Mouse (Mus musculus): ENCODE measurements around the gene Arfip1. TPM values are rescaled to one million over a fixed set of nuclear protein-coding genes. Genes with fewer than 3 reads are reported as not detected.
A peak's percentile ranks its signal among the peaks of the same experiment; 100 is the strongest.

The Arfip1 gene
- total and polyA plus RNA-seq, 2 experiments from 2014 or later = 10.9 to 42.1 TPM

DNA sequence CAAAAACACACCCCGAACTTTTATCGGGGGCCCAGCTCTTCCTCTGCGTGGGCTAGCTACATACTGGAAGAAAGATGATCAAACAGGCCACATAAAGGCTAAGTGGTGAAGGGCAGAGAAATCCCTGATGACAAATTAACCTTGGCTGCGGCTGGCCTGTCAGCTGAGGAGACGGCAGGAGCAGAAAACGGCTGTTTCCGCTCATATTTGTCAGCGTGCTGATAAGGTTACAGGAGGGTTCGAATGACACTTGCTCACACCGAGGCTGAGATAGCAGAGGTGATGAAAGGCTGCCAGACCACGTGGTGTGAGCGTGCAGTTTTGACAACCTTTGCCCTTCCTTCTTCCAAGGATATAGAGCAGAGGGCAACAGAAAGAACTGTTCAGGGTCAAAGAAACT, 121.5 kb downstream of the Arfip1 start:
- WGBS = 5% methylated on average over 12 of the region's 12 CpGs
- no peaks in the 10 kb centered on the region for H3K27me3 ChIP-seq (ENCODE audit: control insufficient read depth, insufficient read depth, low read length)
- H3K27ac ChIP-seq (ENCODE audit: low read depth) = 0 out of 2 replicates have a peak overlapping the region, but pooled peaks have one; percentile 4
- H3K4me1 ChIP-seq (ENCODE audit: control insufficient read depth, insufficient read depth) = peaks cover 17% of the 10 kb centered on the region
- no peak overlapping the region for H3K4me2 ChIP-seq (ENCODE audit: low read depth, low read length)
- no peak overlapping the region for H3K4me3 ChIP-seq (ENCODE audit: low read depth, low read length)
- DNase-seq (ENCODE audit: low spot score) (no peak), ATAC-seq (ENCODE audit: insufficient read depth, low read depth) (peak; percentile 72)
- no peak overlapping the region for H3K9ac ChIP-seq (replicated peaks; ENCODE audit: low read depth, low read length)
- no peaks in the 10 kb centered on the region for H3K9me3 ChIP-seq (replicated peaks; ENCODE audit: control insufficient read depth, low read length)
- H3K36me3 ChIP-seq (replicated peaks; ENCODE audit: control insufficient read depth, insufficient read depth, low read length) = no peaks in the 10 kb centered on the region
- TF ChIP-seq CTCF (IDR thresholded peaks at IDR 0.05; ENCODE audit: low read depth) = no peak
- TF ChIP-seq EP300 (IDR thresholded peaks at IDR 0.05; ENCODE audit: low read depth) = no peak

DNA sequence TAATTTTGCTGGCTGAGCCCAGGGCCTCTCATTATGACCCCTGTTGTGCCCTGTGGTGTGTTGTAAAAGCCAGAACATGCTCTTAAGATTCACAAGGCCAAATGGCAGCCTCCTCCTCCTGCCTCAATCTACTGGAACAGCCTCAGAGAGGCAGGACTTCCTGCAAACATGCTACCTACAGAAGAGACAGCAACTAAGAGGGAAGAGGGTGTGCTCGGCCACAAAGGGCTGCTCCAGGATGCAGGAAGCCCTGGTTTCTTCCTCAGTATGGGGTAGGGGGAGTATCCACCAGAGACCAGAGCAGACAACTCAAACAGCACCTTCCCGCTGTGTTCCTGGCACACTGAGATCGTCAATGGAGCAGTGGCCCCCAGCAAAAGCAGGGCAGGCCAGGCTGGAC, 121.9 kb downstream of the Arfip1 start:
- Histone ChIP-seq H3K4me2 (ENCODE audit: low read depth, low read length) (no peak overlapping the region), H3K27ac (ENCODE audit: low read depth) (0 out of 2 replicates have a peak overlapping the region, but pooled peaks have one; percentile 4), H3K27me3 (ENCODE audit: control insufficient read depth, insufficient read depth, low read length) (no peaks in the 10 kb centered on the region), H3K9me3 (replicated peaks; ENCODE audit: control insufficient read depth, low read length) (no peaks in the 10 kb centered on the region), H3K4me1 (ENCODE audit: control insufficient read depth, insufficient read depth) (peaks cover 20% of the 10 kb centered on the region), H3K9ac (replicated peaks; ENCODE audit: low read depth, low read length) (no peak overlapping the region), H3K4me3 (ENCODE audit: low read depth, low read length) (no peak overlapping the region), H3K36me3 (replicated peaks; ENCODE audit: control insufficient read depth, insufficient read depth, low read length) (no peaks in the 10 kb centered on the region)
- no peak for TF ChIP-seq CTCF (IDR thresholded peaks at IDR 0.05; ENCODE audit: low read depth)
- TF ChIP-seq EP300 (IDR thresholded peaks at IDR 0.05; ENCODE audit: low read depth) = no peak
- DNase-seq (ENCODE audit: low spot score) = no peak
- ATAC-seq (ENCODE audit: insufficient read depth, low read depth) = no peak
- WGBS = 41% methylated on average over 3 of the region's 3 CpGs

DNA sequence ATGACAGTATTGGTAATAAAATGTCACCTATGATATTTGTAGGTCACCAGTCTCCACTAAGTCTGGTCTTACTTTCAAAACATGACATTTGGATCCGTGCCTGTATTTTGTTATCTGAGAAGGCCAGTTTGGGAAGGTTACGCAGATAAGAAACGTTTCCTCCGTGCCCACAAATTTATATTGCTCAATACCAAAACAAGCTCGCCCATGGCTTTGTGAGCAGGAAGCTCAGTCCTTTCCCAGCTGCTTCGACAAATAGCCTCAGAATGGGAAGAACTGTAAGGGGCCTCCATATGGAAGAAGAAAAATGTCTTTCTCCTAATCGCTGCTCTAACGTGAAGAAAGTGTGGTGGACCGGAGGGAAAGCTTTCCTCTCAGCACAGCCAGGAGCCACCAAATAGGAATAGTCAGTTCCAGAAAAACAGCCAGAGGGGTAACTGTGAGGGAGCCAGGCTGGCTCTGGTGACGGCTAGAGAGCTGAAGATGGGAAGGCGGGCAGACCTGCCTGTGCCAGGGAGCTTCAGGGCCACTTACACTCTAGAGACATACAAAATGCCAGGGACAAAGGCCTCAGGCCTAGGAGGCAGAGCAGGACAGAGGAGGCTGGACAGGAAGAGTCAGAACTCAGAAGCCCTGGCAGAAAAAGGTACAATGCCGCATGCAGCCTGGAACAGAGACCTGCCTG, 126.5 kb downstream of the Arfip1 start:
- Histone ChIP-seq H3K9me3 (replicated peaks; ENCODE audit: control insufficient read depth, low read length) (no peaks in the 10 kb centered on the region), H3K4me3 (ENCODE audit: low read depth, low read length) (no peak overlapping the region), H3K4me2 (ENCODE audit: low read depth, low read length) (no peak overlapping the region), H3K27ac (ENCODE audit: low read depth) (peak overlapping the region; percentile 49; the same call in 1 of the 2 replicates), H3K9ac (replicated peaks; ENCODE audit: low read depth, low read length) (no peak overlapping the region), H3K36me3 (replicated peaks; ENCODE audit: control insufficient read depth, insufficient read depth, low read length) (no peaks in the 10 kb centered on the region), H3K4me1 (ENCODE audit: control insufficient read depth, insufficient read depth) (peaks cover 11% of the 10 kb centered on the region), H3K27me3 (ENCODE audit: control insufficient read depth, insufficient read depth, low read length) (no peaks in the 10 kb centered on the region)
- ATAC-seq (ENCODE audit: insufficient read depth, low read depth) (no peak), DNase-seq (ENCODE audit: low spot score) (no peak)
- TF ChIP-seq CTCF (IDR thresholded peaks at IDR 0.05; ENCODE audit: low read depth) (no peak), EP300 (IDR thresholded peaks at IDR 0.05; ENCODE audit: low read depth) (no peak)
- WGBS = 36% methylated on average over 12 of the region's 12 CpGs

DNA sequence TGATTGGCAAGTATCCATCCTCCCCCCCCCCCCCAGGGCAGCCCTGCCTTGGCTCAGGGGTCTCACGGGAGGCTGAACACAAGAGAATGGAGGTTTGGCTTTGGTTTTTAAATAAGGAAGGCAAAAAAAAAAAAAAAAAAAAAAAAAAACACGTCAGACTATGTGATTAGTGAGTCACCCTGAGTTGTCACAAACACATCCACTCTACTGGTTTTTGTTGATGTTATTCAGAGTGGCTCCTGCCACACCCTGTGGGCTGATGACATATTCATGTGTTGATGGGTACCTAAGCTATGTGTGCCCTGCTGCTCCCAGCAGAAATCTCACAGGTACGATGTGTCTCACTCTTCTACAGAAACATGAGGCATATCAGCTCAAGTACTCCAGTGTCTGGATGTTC, 131.8 kb downstream of the Arfip1 start:
- peaks cover 5% of the 10 kb centered on the region; the same call in 1 of the 2 replicates for H3K27me3 ChIP-seq (ENCODE audit: control insufficient read depth, insufficient read depth, low read length)
- no peak for DNase-seq (ENCODE audit: low spot score)
- no peak for ATAC-seq (ENCODE audit: insufficient read depth, low read depth)
- H3K4me1 ChIP-seq (ENCODE audit: control insufficient read depth, insufficient read depth) = peaks cover 6% of the 10 kb centered on the region; the same call in 1 of the 2 replicates
- no peak overlapping the region for H3K4me2 ChIP-seq (ENCODE audit: low read depth, low read length)
- H3K36me3 ChIP-seq (replicated peaks; ENCODE audit: control insufficient read depth, insufficient read depth, low read length) = no peaks in the 10 kb centered on the region
- TF ChIP-seq CTCF (IDR thresholded peaks at IDR 0.05; ENCODE audit: low read depth) = no peak
- TF ChIP-seq EP300 (IDR thresholded peaks at IDR 0.05; ENCODE audit: low read depth) = no peak
- no peak overlapping the region for H3K27ac ChIP-seq (ENCODE audit: low read depth)
- no peak overlapping the region for H3K9ac ChIP-seq (replicated peaks; ENCODE audit: low read depth, low read length)
- no peak overlapping the region for H3K4me3 ChIP-seq (ENCODE audit: low read depth, low read length)
- WGBS = 80% methylated on average over 3 of the region's 3 CpGs
- no peaks in the 10 kb centered on the region for H3K9me3 ChIP-seq (replicated peaks; ENCODE audit: control insufficient read depth, low read length)

DNA sequence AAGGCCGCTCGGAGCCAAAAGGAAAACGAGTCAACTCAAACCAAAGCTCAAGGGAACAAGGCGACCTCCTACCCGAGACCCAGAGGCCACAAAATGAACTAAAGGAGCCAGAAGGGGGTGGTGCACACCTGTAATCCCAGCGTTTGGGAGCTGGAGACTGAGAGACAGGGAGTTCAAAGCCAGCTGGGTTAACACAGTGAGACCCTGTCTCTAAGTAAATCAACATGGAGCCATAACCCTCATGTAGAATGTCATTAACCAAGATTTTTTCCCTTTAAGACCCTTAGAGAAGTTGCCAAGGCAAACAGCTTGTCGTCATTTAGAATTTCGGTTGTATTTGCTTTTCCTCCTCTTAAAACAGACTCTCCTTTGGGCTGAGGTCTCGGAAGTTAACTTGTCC, 133.4 kb downstream of the Arfip1 start:
- no peak for ATAC-seq (ENCODE audit: insufficient read depth, low read depth)
- H3K27ac ChIP-seq (ENCODE audit: low read depth) = no peak overlapping the region

More for the DNA sequence above, 133.4 kb downstream of the Arfip1 start:
- Histone ChIP-seq H3K27me3 (ENCODE audit: control insufficient read depth, insufficient read depth, low read length) (peaks cover 15% of the 10 kb centered on the region; the same call in 1 of the 2 replicates), H3K9ac (replicated peaks; ENCODE audit: low read depth, low read length) (no peak overlapping the region), H3K4me3 (ENCODE audit: low read depth, low read length) (no peak overlapping the region), H3K4me1 (ENCODE audit: control insufficient read depth, insufficient read depth) (peaks cover 9% of the 10 kb centered on the region; the same call in 1 of the 2 replicates), H3K36me3 (replicated peaks; ENCODE audit: control insufficient read depth, insufficient read depth, low read length) (no peaks in the 10 kb centered on the region), H3K4me2 (ENCODE audit: low read depth, low read length) (no peak overlapping the region), H3K9me3 (replicated peaks; ENCODE audit: control insufficient read depth, low read length) (no peaks in the 10 kb centered on the region)
- WGBS = 80% methylated on average over 9 of the region's 9 CpGs
- no peak for TF ChIP-seq CTCF (IDR thresholded peaks at IDR 0.05; ENCODE audit: low read depth)
- no peak for TF ChIP-seq EP300 (IDR thresholded peaks at IDR 0.05; ENCODE audit: low read depth)
- no peak for DNase-seq (ENCODE audit: low spot score)
